Mouse (Mus musculus) lung, adult 2 months (tissue): ENCODE data around the gene Nudt22.

Source experiments
- CTCF ChIP-seq: fragments of 200-500 bp; IDR thresholded peaks from 2 replicates; pipeline ENCODE4 v1.5.1; 2011; ENCODE audit warnings: mild to moderate bottlenecking, low read length, control low read depth; ENCODE audit not compliant: insufficient read depth
- POLR2A ChIP-seq: fragments of 200-500 bp; IDR thresholded peaks from 2 replicates; pipeline ENCODE4 v1.6.1; 2011; ENCODE audit warnings: low read depth, mild to moderate bottlenecking, control low read depth, low read length, borderline replicate concordance; ENCODE audit errors: extremely low read depth

- no peak for TF ChIP-seq CTCF
- TF ChIP-seq POLR2A = no peak
Observed at GRCm38 (mm10) chr19:6971644-6972043, 24.3 kb downstream of the Nudt22 start.
